Mouse (Mus musculus): ENCODE measurements around the gene Tmem204. TPM values are rescaled to one million over a fixed set of nuclear protein-coding genes. Genes with fewer than 3 reads are reported as not detected.

Tmem204 gene
- polyA plus RNA-seq, 1 experiment = 16.2 TPM

GRCm38 (mm10) chr17:25016292-25017132 is 66.9 kb downstream of the Tmem204 start:
- DNase-seq (ENCODE audit: extremely low spot score in 1 of 2, low spot score in 1 of 2) = peak in 1 of 2 experiments; percentile 17

- DNase-seq (ENCODE audit: extremely low spot score in 1 of 2, low spot score in 1 of 2) = peak; percentile 99
Observed at GRCm38 (mm10) chr17:25015655-25016291, 67.6 kb downstream of the Tmem204 start, which contains the start of the genes Cramp1l and Ift140. TSS of gene Cramp1l (minus strand) at chr17:25015788. TSS of gene Ift140 (plus strand) at chr17:25016085.

- peak; percentile 13 to 53 for DNase-seq (ENCODE audit: extremely low spot score in 1 of 2, low spot score in 1 of 2)
Observed at GRCm38 (mm10) chr17:25014841-25015570, 68.4 kb downstream of the Tmem204 start.

- DNase-seq (ENCODE audit: extremely low spot score in 1 of 2, low spot score in 1 of 2) = no peak
Observed at GRCm38 (mm10) chr17:25013606-25014501, 69.5 kb downstream of the Tmem204 start.

Other genes starting within 250 kb of the Tmem204 start
- gene Hagh, start 243.4 kb downstream of the Tmem204 start, polyA plus RNA-seq (2012; rRNA removed) = 125 and 142 TPM in 2 replicates
- 23.5 and 26.0 TPM in 2 replicates for gene Fahd1, start 233.2 kb downstream of the Tmem204 start, polyA plus RNA-seq (2012; rRNA removed)
- gene Igfals, start 217.6 kb downstream of the Tmem204 start, polyA plus RNA-seq (2012; rRNA removed) = 0.06 and 0.16 TPM in 2 replicates
- 29.0 and 31.4 TPM in 2 replicates for gene Nubp2, start 197.2 kb downstream of the Tmem204 start, polyA plus RNA-seq (2012; rRNA removed)
- 69.1 and 78.1 TPM in 2 replicates for gene Spsb3, start 196.9 kb downstream of the Tmem204 start, polyA plus RNA-seq (2012; rRNA removed)
- 63.7 and 67.9 TPM in 2 replicates for gene Eme2, start 188.5 kb downstream of the Tmem204 start, polyA plus RNA-seq (2012; rRNA removed)
- 111 and 127 TPM in 2 replicates for gene Mrps34, start 188.5 kb downstream of the Tmem204 start, polyA plus RNA-seq (2012; rRNA removed)
- gene Nme3, start 187.1 kb downstream of the Tmem204 start, polyA plus RNA-seq (2012; rRNA removed) = 76.8 and 81.6 TPM in 2 replicates
- gene Mapk8ip3, start 146.6 kb downstream of the Tmem204 start, polyA plus RNA-seq (2012; rRNA removed) = 325 and 357 TPM in 2 replicates
- gene Jpt2, start 122.9 kb downstream of the Tmem204 start, polyA plus RNA-seq (2012; rRNA removed) = 4.6 and 6.3 TPM in 2 replicates
- 21.5 and 22.2 TPM in 2 replicates for gene Cramp1l, start 67.8 kb downstream of the Tmem204 start, polyA plus RNA-seq (2012; rRNA removed)
- 19.0 and 23.6 TPM in 2 replicates for gene Ift140, start 67.5 kb downstream of the Tmem204 start, polyA plus RNA-seq (2012; rRNA removed)
- gene Telo2, start 32.4 kb upstream of the Tmem204 start, polyA plus RNA-seq (2012; rRNA removed) = 19.0 and 27.2 TPM in 2 replicates
- 0.08 and 0.16 TPM in 2 replicates for gene Ptx4, start 37.2 kb upstream of the Tmem204 start, polyA plus RNA-seq (2012; rRNA removed)
- 45.6 and 51.4 TPM in 2 replicates for gene Clcn7, start 49.8 kb upstream of the Tmem204 start, polyA plus RNA-seq (2012; rRNA removed)
- 0.04 TPM in 1 of 2 replicates, not detected in the other for gene Ccdc154, start 78.9 kb upstream of the Tmem204 start, polyA plus RNA-seq (2012; rRNA removed)
- gene Gm38655, start 91.9 kb upstream of the Tmem204 start, polyA plus RNA-seq (2012; rRNA removed) = not detected in 2 replicates
- 21.9 and 23.4 TPM in 2 replicates for gene BC003965, start 101.0 kb upstream of the Tmem204 start, polyA plus RNA-seq (2012; rRNA removed)
- 41.1 and 42.1 TPM in 2 replicates for gene Unkl, start 104.8 kb upstream of the Tmem204 start, polyA plus RNA-seq (2012; rRNA removed)
- gene Gnptg, start 156.5 kb upstream of the Tmem204 start, polyA plus RNA-seq (2012; rRNA removed) = 126 and 128 TPM in 2 replicates
- gene Tsr3, start 156.6 kb upstream of the Tmem204 start, polyA plus RNA-seq (2012; rRNA removed) = 33.9 and 41.4 TPM in 2 replicates
- 12.5 and 18.6 TPM in 2 replicates for gene Baiap3, start 172.8 kb upstream of the Tmem204 start, polyA plus RNA-seq (2012; rRNA removed)
- gene Ube2i, start 191.0 kb upstream of the Tmem204 start, polyA plus RNA-seq (2012; rRNA removed) = 265 and 295 TPM in 2 replicates
- gene Prss34, start 214.8 kb upstream of the Tmem204 start, polyA plus RNA-seq (2012; rRNA removed) = not detected in 2 replicates
- not detected in 2 replicates for gene Prss28, start 225.1 kb upstream of the Tmem204 start, polyA plus RNA-seq (2012; rRNA removed)
- gene Prss29, start 235.1 kb upstream of the Tmem204 start, polyA plus RNA-seq (2012; rRNA removed) = not detected in 2 replicates

All from frontal cortex, adult 2 months (tissue).